Mouse (Mus musculus): Measurements from ENCODE around the gene Adgrv1.
A peak's percentile ranks its signal among the peaks of the same experiment; 100 is the strongest.

Adgrv1 gene

DNA sequence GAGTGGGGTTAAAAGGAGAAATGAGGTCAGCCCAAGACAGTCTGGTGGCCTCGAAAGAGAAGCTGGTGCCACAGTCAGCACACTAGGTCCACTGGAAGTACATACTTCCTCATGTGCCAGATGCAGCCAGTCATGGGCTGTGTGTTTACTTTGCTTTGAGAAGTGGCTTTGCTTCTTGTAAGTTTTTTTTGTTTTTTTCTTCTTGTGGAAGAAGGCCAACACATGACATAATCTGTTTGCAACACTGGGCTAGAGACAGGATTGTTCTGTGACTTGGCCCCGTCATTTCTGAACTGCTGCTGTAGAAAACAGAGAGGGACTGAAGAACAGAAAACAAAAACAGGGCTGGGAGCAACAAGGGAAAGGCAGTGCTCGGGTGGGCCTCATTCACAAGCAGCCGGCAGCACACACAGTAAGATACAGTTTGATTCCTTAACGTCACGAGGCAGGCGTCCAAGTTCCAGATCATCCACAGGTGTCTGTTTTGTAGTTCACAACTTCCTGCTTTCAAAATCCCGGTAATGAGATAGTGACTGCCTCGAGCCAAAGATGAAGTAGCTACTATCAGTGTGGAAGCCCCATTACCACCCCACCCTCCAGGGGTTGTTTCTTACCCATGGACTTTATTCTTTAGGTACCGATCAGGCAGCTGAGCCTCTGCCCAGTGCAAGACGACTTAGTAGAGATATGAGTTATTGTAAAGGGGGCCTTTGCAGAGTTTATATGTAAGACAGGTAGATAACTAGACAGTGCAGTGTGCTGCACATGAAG, 496.1 kb downstream of the Adgrv1 start:
- DNase-seq (ENCODE audit: low read depth) = peak; percentile 13

DNA sequence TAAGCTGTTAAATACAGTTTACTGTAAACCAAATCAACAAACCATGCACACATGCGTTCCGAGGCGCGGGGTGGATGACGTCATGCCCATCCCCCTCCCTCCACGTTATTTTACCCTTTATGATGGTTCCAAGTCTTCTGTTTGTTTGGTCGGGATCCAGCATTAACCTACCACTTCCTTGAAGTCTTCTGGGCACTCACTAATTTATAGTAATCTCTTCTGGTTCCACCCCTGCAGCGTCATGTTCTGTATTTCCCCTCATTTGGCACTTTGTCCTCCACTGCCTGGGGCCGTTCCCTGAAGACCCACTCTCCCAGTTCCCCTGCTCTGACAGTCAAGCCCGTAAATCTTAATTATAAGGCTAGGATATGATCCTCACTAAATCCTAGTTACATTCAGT, 497.0 kb downstream of the Adgrv1 start:
- DNase-seq (ENCODE audit: low read depth) = no peak

DNA sequence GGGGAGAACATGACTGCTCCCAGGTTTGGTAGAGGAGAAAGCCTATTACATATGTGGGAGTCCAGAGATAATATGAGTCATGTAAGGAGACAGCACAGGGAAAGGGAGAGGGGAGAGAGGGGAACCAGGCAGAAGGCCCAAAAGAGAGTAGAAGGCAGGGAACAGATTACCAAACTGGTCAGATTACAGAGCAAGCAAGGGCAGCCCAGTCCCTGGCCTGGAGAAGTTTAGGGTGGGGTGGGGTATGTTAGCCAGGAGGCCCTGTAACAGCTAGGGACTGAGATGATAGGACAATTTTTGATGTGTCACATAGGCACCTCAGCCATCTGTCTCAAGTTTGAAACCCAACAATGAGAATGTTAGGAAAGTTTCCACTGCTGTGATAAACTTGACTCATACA, 498.5 kb downstream of the Adgrv1 start:
- no peak for DNase-seq (ENCODE audit: low read depth)

DNA sequence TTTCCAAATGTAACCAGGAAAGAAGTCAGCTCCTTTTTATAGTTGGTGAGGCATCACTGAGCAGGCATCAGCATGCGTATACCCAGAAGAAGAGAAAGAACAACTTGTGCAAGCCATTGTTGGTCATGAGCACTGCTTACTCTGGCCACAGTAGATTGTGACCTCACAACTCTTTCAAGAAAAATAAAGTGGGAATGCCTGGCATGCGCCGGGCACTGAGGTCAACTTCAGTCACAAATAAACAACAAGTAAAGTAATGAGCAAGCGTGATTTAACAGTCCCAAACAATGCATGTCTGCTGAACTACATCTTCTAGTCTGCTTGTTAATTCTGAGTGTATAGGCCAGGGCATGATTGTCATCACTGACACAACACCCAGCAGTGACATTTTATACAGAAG, 499.6 kb downstream of the Adgrv1 start:
- no peak for DNase-seq (ENCODE audit: low read depth)

DNA sequence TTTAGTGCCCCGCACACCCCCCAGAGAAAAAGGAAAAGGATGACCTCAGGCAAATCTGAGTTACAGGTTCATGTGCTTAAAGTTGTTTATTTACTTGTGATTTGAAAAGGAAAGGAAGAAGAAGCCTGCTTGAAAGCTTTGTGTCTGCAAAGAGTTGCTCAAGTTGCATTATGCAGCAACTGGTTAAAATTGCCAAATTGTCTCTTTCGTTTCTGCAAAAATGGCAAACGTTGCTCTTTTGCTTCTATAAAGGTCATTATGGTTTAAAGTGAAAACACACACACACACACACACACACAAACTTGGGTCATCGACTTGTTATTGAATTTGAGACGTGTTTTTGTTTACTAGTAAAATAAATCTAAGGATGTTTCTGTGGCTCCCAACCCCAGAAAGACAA, 500.3 kb downstream of the Adgrv1 start:
- no peak for DNase-seq (ENCODE audit: low read depth)

DNA sequence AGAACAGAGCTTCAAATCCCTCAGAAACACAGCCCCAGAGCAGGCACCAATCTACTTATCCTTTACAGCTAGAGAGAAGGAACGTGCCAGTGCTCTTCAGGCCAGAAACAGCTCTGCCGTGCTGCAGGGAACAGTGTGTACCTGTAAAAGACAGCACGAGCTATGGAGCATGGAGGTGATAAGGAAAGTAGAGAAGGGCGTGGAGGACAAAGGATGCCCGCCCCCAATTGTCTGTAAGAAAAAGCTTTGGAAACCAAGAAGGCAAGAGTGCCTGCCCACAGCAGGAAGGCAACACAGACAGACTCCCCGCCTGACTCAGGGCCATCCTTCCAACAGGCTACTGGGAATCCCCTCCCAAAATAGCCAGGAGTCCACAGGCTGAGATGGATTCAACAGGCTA, 501.1 kb downstream of the Adgrv1 start:
- DNase-seq (ENCODE audit: low read depth) = no peak

DNA sequence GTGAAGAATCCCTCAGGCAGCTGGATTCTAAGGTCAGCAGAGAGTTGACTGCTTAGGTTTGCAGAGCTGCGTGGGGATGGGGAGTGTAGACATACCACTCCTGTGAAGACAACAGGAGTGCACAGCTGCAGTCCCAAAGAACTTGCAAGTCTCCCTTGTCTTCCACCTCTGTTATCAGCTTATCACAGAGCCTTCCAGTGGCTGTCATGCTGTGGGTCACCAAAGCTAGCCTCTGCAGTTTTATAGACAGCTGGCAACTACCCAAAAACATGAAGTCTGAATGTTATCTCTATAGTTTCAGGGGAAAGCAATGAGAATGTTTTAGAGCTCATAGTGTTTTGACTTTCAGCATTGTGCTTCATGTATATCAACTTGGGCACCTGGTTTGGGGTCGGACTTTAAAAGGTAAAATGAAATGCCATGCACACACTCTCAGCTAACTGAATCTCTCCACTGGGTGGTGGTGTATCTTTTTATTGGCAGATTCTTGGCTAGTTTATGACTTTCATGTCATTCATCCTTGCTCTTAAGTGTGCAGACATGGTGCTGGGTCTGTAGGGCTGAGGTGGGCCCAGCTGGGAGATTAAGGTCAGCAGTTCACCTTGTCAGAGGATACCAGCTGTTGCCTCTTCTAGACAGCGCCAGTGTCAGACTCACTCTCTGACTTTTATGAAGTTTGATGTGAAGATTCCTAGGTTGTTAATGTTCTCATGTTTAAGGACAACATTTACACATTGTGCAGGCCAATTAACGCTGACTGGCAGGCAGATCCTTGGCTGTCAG, 502.0 kb downstream of the Adgrv1 start:
- DNase-seq (ENCODE audit: low read depth) = no peak

DNA sequence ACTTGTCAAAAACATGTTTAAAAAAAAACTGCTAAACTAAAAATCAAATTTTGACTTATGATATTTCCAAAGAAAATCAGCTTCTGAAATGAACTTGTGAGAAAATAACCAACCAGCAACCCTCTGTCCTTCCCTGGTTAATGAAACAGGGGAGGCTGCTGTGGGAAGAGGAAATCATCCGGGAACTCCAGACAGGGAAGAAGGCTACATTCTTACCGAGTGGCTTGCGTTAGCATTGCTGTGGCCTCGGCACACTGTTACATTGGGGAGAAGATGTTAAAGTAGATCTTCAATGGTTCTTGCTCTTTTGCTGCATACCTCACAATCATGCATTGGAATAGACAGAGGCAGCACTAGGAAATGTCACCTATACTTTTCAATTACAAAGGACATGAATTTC, 507.1 kb downstream of the Adgrv1 start:
- no peak for DNase-seq (ENCODE audit: low read depth)

DNA sequence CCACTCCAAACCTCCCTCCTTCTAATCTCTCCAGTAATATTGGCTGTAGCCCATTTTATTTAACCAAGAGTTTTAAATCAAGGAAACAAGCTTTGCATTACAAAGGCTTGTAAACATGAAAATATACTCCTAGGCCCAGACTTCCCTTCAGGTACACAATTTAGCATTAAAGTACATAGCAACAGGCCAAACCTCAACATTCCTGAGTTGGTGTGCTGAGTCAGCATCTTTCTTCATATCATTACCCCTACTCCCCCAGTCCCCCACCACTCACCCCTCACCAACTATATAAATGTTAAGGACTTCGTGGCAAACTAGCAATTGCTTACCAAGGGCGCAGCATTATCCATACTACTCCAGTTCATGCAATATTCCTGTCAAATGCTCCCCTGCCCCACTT, 510.7 kb downstream of the Adgrv1 start:
- DNase-seq (ENCODE audit: low read depth) = no peak

DNA sequence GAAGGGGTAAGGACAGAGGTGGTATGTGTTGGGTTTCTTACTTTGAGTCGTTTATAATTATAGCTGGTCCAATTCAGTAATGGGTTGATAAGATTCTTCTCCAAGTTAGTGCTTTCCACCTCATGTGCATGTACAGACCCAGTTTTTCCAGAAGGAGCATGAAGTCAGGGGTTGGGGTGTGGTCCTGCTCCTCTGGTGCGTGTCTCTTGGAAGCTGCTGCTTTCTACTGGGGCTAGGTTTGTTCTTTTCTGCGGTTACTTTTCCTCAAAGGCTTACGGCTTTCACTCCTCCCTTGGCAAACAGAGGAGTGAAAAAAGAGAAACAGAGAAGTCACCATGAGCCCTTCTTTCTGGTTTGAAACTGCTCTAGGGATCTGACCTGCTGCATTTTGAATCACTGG, 522.5 kb downstream of the Adgrv1 start:
- no peak for DNase-seq (ENCODE audit: low read depth)

DNA sequence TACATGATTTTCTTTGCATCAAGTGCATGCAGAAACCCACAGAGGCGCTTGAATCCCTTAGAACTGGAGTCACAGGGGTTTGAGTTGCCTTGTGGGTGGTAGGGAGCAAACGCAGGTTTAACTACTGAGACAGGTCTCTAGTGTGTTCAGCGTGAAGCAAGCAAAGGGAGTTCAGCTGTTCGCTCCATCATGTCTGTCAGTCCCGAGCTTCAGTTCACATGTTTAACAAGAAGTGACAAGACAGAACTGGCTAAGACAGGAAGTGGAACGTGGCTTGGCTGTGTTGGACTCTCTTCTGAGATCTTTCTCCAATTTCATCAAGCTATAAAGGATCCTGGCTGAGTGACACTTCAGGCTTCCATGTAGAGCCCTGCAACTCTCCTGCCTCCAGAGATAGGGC, 523.3 kb downstream of the Adgrv1 start:
- no peak for DNase-seq (ENCODE audit: low read depth)

DNA sequence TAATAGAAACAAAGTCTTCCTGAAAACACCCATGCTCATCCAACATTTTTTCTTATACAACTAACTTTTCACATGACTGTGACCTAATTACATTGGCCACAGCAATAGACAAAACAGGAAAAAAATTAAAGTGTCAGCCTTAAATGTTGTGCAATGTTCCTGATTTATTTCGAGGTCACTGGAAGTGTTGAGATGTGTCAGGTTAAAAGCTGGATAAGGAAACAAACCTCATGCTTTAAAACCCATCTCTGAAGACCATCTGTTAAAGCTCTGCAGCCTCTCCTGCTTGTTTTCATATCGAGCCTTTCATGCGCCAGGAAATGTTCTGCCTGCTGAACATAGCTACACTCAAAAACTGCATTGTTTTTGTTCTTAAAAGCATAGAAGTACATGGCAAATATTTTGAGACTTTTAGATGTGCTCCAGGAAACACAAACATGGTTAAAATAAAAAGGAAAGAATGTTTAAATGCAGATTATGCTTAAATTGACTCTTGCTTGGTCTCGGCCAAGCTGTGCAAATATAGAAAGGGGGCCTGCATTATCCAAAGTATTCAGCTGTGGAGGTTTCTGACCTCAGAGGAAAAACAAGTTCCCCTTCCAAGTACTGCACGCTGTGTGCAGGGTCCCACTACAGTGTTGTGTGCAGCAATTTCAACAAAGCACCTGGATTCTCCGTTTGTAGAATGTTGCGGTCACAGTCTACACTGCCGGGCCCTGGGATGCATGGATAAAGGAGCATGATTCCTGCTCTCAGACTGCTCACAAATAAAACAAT, 524.2 kb downstream of the Adgrv1 start:
- DNase-seq (ENCODE audit: low read depth) = no peak

DNA sequence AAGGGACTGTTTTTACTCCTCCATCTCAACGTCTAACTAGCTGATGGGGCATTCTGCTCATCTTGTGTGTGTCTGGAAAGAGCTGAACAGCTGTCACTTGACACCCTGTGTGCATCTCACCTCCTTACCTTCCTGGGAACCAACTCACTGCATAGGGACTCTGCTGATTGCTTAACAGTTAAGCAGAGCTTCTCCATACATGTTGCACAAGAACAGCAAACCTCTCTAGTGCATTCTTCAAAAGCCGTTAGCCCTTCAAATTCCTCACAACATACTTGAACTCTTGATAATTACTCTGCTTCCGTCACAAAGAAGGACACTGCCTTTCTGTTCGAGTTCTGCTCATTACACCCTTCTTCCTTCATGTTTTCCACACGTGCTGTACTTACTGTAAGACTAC, 525.5 kb downstream of the Adgrv1 start:
- no peak for DNase-seq (ENCODE audit: low read depth)

DNA sequence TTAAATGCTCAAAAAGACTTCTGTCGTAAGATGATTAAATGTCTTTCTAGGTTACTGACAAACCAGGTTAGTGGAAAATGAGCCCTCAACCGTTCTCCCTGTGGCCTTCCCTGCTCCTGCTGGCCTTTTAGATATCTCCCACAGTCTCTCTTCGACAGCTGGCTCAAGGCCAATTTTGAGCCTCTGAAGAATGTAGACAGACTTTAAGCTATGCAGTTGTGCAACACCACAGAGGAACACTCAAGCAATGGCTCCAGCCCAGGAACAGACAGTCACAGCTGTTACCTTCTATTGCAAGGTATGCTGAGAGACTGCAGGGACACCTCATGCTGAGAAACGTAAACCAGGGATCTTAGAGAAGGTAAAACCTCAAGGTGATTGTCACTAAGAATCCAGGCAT, 529.2 kb downstream of the Adgrv1 start:
- no peak for DNase-seq (ENCODE audit: low read depth)

DNA sequence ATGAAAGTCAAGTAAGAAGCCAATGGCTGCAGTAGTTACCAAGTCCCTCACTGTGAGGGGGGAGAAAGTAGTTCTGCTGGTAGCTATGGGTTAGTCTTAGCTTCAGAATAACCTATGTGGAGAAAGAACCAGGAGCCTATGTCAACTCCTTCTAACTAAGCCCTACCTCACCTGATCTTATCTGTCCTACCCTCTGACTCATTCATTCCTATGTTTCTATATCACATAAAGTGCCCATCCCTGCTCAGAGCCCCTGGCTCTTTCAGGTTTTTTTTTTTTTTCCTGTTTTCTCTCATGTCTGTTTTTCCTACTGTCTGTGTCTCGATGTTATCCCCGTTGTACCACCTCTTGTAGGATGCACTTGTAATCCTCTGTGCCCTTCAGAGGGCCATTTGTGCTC, 536.5 kb downstream of the Adgrv1 start:
- DNase-seq (ENCODE audit: low read depth) = no peak

DNA sequence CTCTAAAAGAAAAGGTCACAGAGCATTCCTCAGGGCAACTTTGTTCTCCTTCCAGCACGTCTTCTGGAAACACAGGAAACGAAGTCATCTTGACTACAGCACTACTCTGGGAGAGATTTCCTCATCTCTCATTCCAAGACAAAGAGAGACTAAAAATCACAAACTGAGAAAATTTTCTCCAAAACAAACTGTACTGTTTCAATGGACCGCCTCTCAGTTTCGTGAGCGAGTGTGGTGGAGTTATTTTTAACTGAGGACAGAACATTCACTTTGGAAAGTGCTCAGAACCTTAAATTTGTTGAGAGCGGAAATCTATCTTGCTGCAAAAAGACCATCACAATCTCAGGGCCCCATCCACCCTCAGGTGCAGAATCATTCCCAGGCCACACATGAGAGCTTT, 538.4 kb downstream of the Adgrv1 start:
- no peak for DNase-seq (ENCODE audit: low read depth)

DNA sequence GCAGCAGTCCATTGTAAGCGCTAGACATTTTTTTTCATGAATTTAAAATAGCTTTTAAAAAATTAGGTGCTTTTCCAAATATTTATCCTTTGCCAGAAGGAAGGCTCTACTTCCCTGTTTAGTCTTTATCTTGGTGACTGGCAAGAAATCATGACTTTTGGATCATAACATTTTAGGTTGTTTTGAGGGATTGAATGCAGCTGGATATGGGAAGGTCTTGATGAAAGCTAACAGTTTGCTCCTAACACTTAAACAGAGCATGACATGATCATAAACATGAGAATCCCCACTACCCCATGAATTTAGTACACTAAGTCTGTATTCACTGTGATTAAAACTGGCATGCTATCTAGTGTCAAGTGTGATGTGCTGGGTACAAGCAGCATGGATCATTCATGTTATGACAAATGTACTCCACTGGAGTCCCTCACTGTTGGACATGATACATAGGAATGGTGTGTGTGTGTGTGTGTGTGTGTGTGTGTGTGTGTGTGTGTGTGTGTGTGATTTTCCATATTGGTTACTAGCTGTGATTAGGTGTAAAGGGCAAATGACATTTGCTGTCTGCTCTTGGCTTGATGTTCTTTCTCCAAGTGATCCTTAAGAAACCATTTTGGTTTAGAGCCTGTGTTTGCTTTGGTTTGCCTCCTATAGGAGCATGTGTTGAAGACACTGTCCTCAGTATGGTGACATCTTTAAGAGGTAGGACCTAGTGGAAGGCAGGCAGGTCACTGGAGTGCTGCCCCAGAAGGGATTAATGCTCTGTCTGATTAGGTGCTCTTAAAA, 542.7 kb downstream of the Adgrv1 start:
- DNase-seq (ENCODE audit: low read depth) = no peak

DNA sequence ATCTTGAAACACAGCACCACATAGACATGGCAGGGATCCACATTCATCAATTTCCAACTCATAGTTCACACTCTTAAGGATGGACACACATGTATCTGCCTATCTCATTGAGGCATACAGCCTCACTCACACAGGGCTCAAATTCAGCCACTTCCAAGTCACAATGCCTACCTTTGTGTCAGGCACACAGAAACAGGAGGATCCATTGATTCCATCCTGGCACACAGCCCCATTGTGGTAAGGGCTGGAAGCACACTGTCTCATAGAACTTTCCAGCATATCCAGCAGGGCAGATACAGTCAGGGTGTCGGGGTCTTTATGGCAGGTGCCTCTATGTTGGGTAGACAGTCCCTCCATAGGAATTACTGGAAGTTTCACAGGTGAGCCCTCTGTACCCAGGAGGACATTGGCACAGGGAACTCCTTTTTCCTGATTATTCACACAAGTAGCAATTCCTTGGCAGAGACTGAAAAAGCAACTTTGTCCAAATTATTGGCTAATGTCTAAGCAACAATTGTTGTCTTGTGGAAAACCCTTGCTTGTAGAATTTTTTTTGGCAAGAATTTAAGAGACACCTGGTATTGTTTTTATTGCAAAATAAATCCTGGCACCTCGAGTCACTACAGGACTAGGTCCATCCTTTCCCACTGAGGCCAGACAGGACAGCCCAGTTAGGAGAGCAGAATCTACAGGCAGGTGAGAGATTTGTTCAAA, 545.8 kb downstream of the Adgrv1 start:
- DNase-seq (ENCODE audit: low read depth) = no peak

DNA sequence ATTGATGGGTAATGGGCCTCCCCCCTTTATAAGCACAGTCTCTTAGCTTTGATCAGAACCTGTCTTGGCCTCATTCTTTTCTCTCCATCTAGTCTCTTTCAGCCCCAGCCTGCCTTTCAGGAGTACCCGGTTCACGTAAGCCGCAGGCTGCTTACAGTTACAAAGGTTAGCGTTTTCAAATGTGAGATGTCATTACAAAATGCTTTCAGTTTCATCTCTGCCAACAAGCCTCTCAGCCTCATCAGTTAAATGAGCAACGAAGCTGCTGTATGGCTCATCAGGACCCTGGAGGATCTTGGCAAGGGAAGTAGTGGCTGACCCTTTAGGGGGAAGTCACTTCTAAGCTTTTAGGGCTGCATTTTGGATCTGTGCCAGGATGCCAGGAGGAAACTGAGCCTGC, 560.7 kb downstream of the Adgrv1 start:
- no peak for DNase-seq (ENCODE audit: low read depth)

DNA sequence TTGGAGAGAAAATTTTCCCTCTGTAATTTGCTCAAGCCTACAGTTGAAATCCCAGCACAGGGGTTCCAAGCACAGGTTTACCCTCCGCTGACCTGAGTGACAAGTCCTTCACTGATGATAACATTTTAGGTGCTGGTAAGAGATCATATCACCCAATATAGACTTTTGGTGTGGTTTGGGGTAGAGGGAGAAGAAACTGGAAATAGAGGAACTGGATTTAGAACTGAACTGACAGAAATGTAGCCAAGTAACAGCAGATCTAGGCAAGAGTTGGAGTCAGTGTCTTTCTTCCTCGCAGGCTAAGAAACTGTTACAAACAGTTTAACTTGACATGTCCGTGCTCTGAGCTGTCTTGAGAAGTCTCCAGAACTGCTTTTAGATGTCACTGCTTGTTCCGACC, 581.5 kb downstream of the Adgrv1 start:
- DNase-seq (ENCODE audit: low read depth) = no peak

DNA sequence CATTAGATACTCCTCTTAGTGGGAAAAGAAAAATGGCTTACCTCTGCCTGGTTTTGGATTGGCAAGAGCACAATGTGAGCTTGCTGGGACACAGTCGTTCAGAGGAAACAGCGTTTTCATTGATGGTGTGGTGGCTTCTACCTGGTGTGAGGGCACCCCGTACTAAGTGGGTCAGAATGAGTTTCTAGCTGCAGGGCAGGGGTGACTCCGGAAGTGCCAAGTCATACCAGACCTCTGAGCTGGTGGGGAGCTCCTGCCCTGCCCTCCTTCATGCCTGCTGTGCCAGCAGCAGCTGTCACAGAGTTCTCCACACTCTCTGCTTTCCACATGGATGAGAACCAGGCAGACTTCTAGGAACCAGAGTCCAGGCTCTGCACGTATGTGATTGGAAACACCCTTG, 582.0 kb downstream of the Adgrv1 start:
- DNase-seq (ENCODE audit: low read depth) = no peak

DNA sequence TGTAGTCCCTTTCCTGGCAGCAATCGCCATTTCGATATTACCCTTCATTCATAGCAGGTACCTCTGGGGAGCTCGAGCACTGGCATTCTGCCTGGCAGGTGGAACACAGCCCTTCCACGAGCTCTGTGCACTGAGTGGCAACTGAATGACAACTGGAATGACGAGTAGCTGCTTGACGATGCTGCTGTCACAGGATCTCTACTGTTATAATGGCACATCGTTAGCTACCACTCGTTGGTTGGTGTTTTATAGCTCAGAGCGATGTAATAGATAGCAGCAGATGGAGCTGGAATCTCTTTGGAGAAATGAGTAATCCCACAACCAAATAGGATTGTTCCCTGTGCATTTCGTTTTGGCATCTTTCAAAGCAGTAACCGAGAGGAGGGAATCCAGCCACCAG, 587.6 kb downstream of the Adgrv1 start:
- DNase-seq (ENCODE audit: low read depth) = no peak
